Mouse (Mus musculus): ENCODE results near the gene Dpf3. TPM values are rescaled to one million over a fixed set of nuclear protein-coding genes. Genes with fewer than 3 reads are reported as not detected.

The Dpf3 gene
- polyA plus RNA-seq, 1 experiment, result 4.0 TPM

DNA sequence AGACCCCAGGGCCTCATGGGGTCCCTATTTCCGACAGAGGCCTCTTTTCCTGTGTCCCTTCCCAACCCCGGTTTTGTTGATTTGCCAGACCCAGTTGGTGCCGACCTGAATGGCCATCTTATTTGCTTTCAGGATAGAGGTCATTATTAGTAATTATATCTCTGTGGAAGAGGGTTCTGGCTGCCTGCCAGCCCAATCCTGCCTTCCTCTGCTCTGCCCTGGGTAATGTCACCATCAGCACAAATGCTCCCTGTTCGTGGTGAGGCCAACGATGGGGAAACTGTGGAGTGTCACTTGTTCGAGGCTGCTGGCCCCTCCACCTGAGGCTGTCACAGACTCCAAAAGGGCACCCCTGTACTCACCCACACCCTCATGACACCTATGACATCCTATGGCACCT lies 278.1 kb downstream of the Dpf3 start:
- H3K4me1 ChIP-seq (ENCODE audit: control insufficient read depth, insufficient read depth, low read length), result no peaks in the 10 kb centered on the region
- TF ChIP-seq CTCF (conservative IDR thresholded peaks at IDR 0.05; ENCODE audit: insufficient read depth, insufficient read length, low read depth, low read length) (no peak), POLR2A (IDR thresholded peaks at IDR 0.05; ENCODE audit: low read depth, low read length) (no peak)
- WGBS, result 47% methylated on average over 6 of the region's 6 CpGs
- no peak overlapping the region for H3K4me3 ChIP-seq (ENCODE audit: insufficient read depth, low read depth, low read length)
- H3K36me3 ChIP-seq (ENCODE audit: control insufficient read depth, insufficient read depth, low read length), result no peaks in the 10 kb centered on the region
- no peak overlapping the region for H3K27ac ChIP-seq (ENCODE audit: insufficient read depth, low read depth, low read length)
- H3K27me3 ChIP-seq (replicated peaks; ENCODE audit: control insufficient read depth, insufficient read depth, low read length), result no peaks in the 10 kb centered on the region
- no peak for DNase-seq

DNA sequence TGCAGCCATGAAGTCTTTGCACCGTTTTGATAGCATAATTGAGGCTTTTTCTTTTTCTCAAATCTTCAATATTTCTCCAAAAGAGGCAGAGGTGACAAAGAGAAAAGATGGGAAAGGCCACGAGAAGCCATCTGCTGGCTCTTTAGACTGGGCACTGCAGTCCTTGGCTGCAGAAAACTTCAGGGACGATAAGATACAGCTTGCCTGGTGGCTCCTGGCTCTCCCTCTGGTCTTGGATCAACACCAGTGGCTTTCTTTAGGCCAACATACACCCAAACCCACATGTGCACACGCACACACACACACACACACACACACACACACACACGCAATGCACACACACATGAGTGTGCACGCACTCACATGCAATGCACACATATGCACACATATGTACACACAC lies 278.7 kb downstream of the Dpf3 start:
- H3K36me3 ChIP-seq (ENCODE audit: control insufficient read depth, insufficient read depth, low read length), result no peaks in the 10 kb centered on the region
- 74% methylated on average over 6 of the region's 6 CpGs for WGBS
- no peaks in the 10 kb centered on the region for H3K27me3 ChIP-seq (replicated peaks; ENCODE audit: control insufficient read depth, insufficient read depth, low read length)
- DNase-seq, result no peak
- TF ChIP-seq CTCF (conservative IDR thresholded peaks at IDR 0.05; ENCODE audit: insufficient read depth, insufficient read length, low read depth, low read length), result no peak
- TF ChIP-seq POLR2A (IDR thresholded peaks at IDR 0.05; ENCODE audit: low read depth, low read length), result no peak
- no peak overlapping the region for H3K4me3 ChIP-seq (ENCODE audit: insufficient read depth, low read depth, low read length)
- H3K4me1 ChIP-seq (ENCODE audit: control insufficient read depth, insufficient read depth, low read length), result no peaks in the 10 kb centered on the region
- no peak overlapping the region for H3K27ac ChIP-seq (ENCODE audit: insufficient read depth, low read depth, low read length)

- WGBS, result 72% methylated on average over 8 of the region's 8 CpGs
- Histone ChIP-seq H3K27me3 (replicated peaks; ENCODE audit: control insufficient read depth, insufficient read depth, low read length) (no peaks in the 10 kb centered on the region), H3K36me3 (ENCODE audit: control insufficient read depth, insufficient read depth, low read length) (no peaks in the 10 kb centered on the region), H3K4me3 (ENCODE audit: insufficient read depth, low read depth, low read length) (no peak overlapping the region), H3K27ac (ENCODE audit: insufficient read depth, low read depth, low read length) (no peak overlapping the region), H3K4me1 (ENCODE audit: control insufficient read depth, insufficient read depth, low read length) (no peaks in the 10 kb centered on the region)
- DNase-seq, result no peak
- no peak for TF ChIP-seq POLR2A (IDR thresholded peaks at IDR 0.05; ENCODE audit: low read depth, low read length)
- no peak for TF ChIP-seq CTCF (conservative IDR thresholded peaks at IDR 0.05; ENCODE audit: insufficient read depth, insufficient read length, low read depth, low read length)
Observed at GRCm38 (mm10) chr12:83208011-83208410, 279.5 kb downstream of the Dpf3 start.

DNA sequence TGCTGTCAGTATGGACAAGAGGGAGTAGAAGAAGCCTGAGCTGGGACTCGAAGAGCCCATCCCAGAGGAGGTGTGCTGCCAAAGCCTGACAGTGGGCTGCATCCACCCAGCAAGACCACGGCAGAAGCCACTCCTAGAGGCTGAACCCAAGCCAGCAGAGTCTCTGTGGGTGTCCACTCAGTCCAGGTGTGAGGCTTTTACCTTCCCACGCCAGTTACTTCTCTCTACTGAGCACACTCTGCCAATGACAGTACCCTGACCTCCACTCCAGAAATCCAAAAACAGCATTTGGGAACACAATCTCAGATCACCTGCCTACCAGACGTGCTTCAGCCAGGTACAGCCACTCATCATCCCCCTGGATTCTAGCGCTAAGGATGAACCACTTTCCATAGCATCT lies 280.0 kb downstream of the Dpf3 start:
- DNase-seq, result no peak
- no peak for TF ChIP-seq POLR2A (IDR thresholded peaks at IDR 0.05; ENCODE audit: low read depth, low read length)
- TF ChIP-seq CTCF (conservative IDR thresholded peaks at IDR 0.05; ENCODE audit: insufficient read depth, insufficient read length, low read depth, low read length), result no peak
- no peaks in the 10 kb centered on the region for H3K27me3 ChIP-seq (replicated peaks; ENCODE audit: control insufficient read depth, insufficient read depth, low read length)
- no peak overlapping the region for H3K27ac ChIP-seq (ENCODE audit: insufficient read depth, low read depth, low read length)
- no peak overlapping the region for H3K4me3 ChIP-seq (ENCODE audit: insufficient read depth, low read depth, low read length)
- no peaks in the 10 kb centered on the region for H3K36me3 ChIP-seq (ENCODE audit: control insufficient read depth, insufficient read depth, low read length)
- H3K4me1 ChIP-seq (ENCODE audit: control insufficient read depth, insufficient read depth, low read length), result no peaks in the 10 kb centered on the region
- 70% methylated on average over 5 of the region's 5 CpGs for WGBS

GRCm38 (mm10) chr12:83206866-83207265 lies 280.6 kb downstream of the Dpf3 start:
- no peak for DNase-seq
- Histone ChIP-seq H3K4me3 (ENCODE audit: insufficient read depth, low read depth, low read length) (no peak overlapping the region), H3K36me3 (ENCODE audit: control insufficient read depth, insufficient read depth, low read length) (no peaks in the 10 kb centered on the region), H3K27me3 (replicated peaks; ENCODE audit: control insufficient read depth, insufficient read depth, low read length) (no peaks in the 10 kb centered on the region), H3K27ac (ENCODE audit: insufficient read depth, low read depth, low read length) (no peak overlapping the region), H3K4me1 (ENCODE audit: control insufficient read depth, insufficient read depth, low read length) (no peaks in the 10 kb centered on the region)
- TF ChIP-seq POLR2A (IDR thresholded peaks at IDR 0.05; ENCODE audit: low read depth, low read length) (no peak), CTCF (conservative IDR thresholded peaks at IDR 0.05; ENCODE audit: insufficient read depth, insufficient read length, low read depth, low read length) (no peak)
- WGBS, result 75% methylated on average over 6 of the region's 6 CpGs

DNA sequence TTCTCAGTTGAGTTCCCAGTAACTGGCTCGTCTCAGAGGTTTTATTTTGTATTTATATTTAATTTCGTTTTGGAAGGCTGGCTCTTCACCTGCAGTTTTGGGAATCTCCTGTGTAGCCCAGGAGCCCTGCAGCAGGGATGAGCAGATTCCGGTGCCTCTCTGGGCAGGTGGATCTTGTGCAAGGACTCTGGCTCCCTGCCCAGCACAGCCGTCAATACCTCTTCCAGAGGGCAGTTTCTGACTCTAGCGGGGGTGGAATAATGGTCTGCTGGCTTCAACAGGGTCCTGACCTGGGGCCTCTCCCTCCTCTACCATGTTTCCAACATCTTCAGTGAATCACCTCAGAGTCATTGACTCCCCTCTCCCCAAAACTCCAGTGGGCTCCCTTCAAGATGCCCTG lies 283.2 kb downstream of the Dpf3 start:
- 57% methylated on average over 5 of the region's 5 CpGs for WGBS
- Histone ChIP-seq H3K36me3 (ENCODE audit: control insufficient read depth, insufficient read depth, low read length) (no peaks in the 10 kb centered on the region), H3K27me3 (replicated peaks; ENCODE audit: control insufficient read depth, insufficient read depth, low read length) (no peaks in the 10 kb centered on the region), H3K4me1 (ENCODE audit: control insufficient read depth, insufficient read depth, low read length) (no peaks in the 10 kb centered on the region), H3K4me3 (ENCODE audit: insufficient read depth, low read depth, low read length) (no peak overlapping the region), H3K27ac (ENCODE audit: insufficient read depth, low read depth, low read length) (no peak overlapping the region)
- no peak for DNase-seq
- TF ChIP-seq POLR2A (IDR thresholded peaks at IDR 0.05; ENCODE audit: low read depth, low read length), result no peak
- no peak for TF ChIP-seq CTCF (conservative IDR thresholded peaks at IDR 0.05; ENCODE audit: insufficient read depth, insufficient read length, low read depth, low read length)

DNA sequence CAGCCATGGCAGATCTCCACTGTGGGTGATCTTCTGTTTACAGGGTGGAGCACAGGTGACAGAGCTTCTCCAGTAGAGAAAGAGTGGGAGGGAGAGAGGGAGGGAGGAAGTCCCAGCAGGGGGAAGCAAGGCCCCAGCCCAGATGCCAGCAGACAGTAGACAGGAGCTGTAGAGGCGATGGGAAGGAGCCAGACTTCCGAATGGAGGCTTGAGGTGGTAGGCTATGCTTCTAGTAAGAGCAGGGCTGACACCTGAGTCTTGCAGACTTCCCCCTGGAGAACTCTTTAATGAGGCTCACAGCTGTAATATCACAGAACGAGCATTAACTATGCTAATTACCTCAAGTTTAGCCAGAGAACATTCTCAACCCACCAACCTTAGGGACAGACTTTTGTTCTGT lies 285.8 kb downstream of the Dpf3 start:
- Histone ChIP-seq H3K27me3 (replicated peaks; ENCODE audit: control insufficient read depth, insufficient read depth, low read length) (no peaks in the 10 kb centered on the region), H3K36me3 (ENCODE audit: control insufficient read depth, insufficient read depth, low read length) (no peaks in the 10 kb centered on the region), H3K27ac (ENCODE audit: insufficient read depth, low read depth, low read length) (no peak overlapping the region), H3K4me3 (ENCODE audit: insufficient read depth, low read depth, low read length) (no peak overlapping the region), H3K4me1 (ENCODE audit: control insufficient read depth, insufficient read depth, low read length) (no peaks in the 10 kb centered on the region)
- TF ChIP-seq POLR2A (IDR thresholded peaks at IDR 0.05; ENCODE audit: low read depth, low read length), result no peak
- TF ChIP-seq CTCF (conservative IDR thresholded peaks at IDR 0.05; ENCODE audit: insufficient read depth, insufficient read length, low read depth, low read length), result no peak
- 59% methylated on average over 3 of the region's 3 CpGs for WGBS
- DNase-seq, result no peak

DNA sequence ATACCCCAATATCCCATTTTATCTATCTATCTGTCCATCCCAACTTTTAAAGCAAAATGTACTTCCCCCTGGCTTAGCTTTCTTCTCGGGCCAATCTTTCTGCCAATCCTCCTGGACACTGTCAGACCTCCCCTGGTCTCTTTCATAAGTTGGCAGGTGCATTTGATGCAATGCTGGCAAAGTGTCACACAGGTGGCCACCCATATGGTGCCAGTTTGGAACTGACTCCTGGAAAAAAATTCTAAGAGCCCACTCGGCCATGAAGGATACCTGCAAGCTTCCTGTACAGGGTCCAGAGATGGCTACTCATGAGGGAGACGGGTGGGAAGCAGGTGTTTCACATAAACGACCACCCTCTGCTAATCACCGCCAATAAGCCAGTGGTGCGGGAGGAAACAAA lies 307.0 kb downstream of the Dpf3 start:
- WGBS, result 66% methylated on average over 6 of the region's 6 CpGs
- DNase-seq, result no peak
- Histone ChIP-seq H3K36me3 (ENCODE audit: control insufficient read depth, insufficient read depth, low read length) (no peaks in the 10 kb centered on the region), H3K27ac (ENCODE audit: insufficient read depth, low read depth, low read length) (no peak overlapping the region), H3K4me3 (ENCODE audit: insufficient read depth, low read depth, low read length) (no peak overlapping the region), H3K27me3 (replicated peaks; ENCODE audit: control insufficient read depth, insufficient read depth, low read length) (no peaks in the 10 kb centered on the region), H3K4me1 (ENCODE audit: control insufficient read depth, insufficient read depth, low read length) (no peaks in the 10 kb centered on the region)
- TF ChIP-seq CTCF (conservative IDR thresholded peaks at IDR 0.05; ENCODE audit: insufficient read depth, insufficient read length, low read depth, low read length) (no peak), POLR2A (IDR thresholded peaks at IDR 0.05; ENCODE audit: low read depth, low read length) (no peak)
